Mouse (Mus musculus) mouse trophoblast stem cell (cell line): ENCODE results near the gene Hbq1b.
"Not testable (repeated sequence)": the region's sequence is repeated elsewhere in the genome, so short reads cannot be mapped to it uniquely, and the experiment has no call there.

ENCODE experiments used
- in situ Hi-C, 2 experiments: fragments of 300-500 bp; cut with MseI, MboI; formaldehyde crosslinking; loops; 2 replicates in 1 of 2; 3 replicates in 1 of 2; pipeline ENCODE4 v1.15.1; 2025

Hbq1b gene

DNA sequence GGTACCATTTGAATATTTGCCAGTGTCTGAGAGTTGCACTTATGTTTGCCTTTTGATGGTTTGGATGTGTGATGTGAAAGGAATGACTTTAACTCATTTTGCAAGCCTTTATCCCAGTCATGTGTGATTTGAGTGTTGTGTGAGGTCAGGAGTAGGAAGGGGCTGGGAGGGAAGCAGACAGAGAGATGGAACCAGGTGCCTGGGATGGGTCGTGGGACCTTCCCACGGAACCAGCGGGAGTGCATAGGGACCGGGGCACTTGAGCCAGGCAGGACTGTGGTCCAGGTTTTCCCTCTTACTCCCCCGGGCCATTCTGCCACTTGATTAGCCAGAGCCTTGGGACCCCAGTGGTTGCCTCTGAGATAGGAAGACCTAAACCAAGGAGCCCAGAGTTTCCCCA lies 18.8 kb upstream of the Hbq1b start:
- in situ Hi-C loops, result no loop called here

DNA sequence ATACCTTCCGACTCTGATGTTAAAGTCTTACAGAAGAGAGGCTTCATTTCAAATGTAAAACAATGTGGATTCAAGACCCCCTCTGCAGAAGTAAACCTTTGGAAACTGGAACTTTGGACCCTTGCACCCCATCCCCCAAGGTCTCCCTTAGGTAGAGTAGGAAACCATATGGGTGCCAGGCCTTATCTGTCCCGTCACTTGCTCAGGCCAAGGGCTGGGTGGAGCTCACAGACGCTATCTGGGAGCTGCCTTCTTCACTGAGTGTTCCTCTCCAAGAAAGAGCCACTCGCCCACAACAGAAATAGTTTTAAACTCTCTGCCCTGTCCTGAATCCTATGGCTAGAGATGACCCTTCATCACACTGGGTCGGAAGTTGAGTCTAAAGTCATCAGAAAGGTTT lies 17.8 kb upstream of the Hbq1b start:
- in situ Hi-C loops, result no loop called here

DNA sequence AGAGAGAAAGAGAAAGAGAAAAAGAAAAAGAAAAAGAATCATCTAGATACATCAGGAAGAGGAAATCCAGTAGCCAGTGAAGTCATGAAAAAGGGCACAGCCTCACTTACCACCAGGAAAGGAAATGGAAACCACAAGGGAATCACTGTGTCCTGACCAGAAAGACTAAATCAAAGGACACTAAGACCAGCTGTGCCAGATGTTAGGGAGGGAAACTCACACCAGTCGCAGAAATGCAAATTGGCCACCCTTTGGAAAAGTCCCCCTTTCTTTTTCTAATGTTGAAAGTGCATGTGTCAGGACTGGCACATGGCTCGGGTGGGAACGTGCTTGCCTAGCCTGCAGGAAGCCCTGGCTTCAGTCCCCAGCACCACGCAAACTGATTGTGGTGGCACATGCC lies 15.6 kb upstream of the Hbq1b start:
- in situ Hi-C loops, result no loop called here

DNA sequence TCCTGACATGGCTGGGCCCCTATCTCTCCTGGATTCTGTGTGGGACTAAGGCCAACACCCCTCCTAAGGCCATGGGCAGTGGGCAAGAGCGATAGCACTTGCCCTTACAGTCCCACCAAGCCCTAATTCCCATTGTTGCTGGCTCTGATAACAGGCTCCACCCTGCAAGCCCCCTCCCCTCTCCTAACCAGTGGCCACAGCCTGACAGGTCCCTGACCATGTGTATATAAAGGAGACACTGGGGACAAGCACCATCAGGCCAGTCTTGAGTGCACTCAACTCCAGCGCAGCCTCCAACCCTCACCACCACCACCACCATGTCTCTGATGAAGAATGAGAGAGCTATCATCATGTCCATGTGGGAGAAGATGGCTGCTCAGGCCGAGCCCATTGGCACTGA lies 10.4 kb upstream of the Hbq1b start, which contains the start of gene Hba-x:
Gene Hba-x (plus strand): TSS at position 54 of the 400 bp plus-strand sequence.
- in situ Hi-C loops, result no loop called here

DNA sequence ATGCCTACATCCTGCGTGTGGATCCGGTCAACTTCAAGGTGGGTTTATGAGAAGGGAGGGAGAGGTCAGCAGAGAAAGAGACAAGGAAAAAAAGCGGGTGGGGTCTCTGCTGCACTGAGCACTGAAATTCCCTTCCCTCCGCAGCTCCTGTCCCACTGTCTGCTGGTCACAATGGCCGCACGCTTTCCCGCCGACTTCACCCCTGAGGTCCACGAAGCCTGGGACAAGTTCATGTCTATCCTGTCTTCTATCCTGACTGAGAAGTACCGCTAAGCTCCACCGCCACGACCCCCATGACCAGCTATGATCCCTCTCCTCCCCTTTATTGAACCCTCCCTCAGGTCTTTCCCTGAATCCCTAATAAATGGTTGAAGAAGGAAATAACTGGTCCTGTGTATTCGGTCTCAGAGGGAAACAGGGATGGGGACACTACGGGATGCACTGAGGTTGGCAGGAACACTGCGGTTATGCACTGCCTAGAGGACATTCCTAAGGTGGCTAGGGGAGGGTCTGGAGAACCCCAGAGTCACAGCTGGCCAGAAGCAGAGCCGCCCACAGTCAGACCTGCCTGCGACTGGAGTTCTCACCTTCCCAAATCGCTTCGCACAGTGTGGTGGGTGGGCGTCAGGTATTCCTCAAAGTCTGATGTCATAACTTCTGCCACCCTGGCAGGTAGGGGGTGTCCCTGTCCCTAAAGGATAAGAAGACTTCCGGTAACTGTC lies 8.9 kb upstream of the Hbq1b start:
- in situ Hi-C loops, result no loop called here

DNA sequence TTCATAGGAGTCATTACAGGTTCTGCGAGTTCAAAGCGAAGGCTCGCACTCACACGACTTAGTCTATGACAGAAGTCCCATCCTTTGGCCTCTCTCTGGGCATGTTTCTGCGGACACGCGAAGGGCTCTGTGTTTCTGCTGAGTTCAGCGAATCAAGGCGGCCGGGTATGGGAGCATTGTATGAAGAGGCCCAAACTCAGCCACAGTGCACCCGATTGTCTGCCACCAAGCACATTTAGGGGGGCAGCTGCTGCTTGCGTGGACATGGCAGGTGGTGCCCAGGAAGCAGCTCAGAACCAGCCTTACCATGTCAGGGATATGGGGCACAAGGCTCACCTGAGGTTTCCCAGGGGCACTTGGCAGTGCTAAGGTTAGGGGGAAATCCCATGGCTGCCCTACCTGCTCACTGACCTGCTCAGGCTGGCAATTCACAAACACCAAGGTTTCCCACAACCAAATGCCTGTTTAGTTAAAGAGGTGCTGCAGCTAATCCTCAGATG lies 8.3 kb upstream of the Hbq1b start:
- in situ Hi-C loops, result no loop called here

DNA sequence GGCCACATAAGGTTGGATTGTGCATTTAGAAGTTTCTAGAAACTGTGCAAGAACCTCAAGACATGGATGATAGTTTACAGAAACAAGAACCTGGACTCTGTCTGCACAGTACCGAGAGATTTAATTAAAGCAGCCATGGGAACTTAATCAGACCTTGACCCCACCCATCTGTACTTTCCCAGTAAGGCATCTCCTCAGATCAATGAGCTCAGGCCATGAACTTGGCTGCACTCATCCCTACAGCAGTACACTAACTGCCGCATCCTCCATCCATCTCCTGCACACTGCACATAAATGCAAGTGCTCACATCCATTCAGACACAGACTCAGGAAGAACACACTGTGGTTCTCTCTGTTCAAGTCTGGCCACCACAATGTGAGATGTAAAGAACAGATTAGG lies 6.1 kb upstream of the Hbq1b start:
- in situ Hi-C loops, result no loop called here

DNA sequence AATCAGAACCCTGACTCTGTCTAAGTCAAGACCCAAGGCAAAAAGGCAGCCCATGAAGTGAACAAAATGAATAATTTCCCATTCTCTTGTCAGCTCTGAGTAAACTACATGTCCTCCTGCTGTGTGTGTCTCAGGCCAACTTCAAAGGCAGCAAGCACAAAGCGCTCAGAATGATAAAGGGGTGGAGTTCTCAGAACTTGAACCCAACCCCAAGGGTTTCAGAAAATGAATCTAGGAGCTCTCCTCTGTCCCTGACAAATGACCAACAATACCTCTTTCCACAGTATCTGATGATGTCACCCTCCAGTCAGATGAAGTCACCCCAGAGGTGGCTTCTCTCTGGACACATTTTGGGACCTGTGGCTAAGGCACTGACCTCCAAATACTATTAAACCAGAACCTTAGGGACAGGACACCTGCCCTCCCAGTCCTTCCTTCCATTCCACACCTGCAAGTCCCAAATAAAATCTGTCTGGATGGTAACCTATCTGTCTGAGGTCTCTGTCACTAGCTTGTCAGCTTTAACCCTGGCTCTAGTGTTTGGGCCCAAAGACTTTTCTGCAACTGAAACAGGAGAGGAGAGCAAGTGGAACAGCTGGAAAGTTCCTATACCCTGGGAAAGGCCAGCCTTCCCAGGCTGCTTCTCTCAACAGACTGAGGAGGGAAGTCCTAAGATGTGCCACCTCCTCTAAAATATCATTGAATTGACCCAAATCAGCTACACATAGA lies 5.2 kb upstream of the Hbq1b start:
- in situ Hi-C loops, result no loop called here

DNA sequence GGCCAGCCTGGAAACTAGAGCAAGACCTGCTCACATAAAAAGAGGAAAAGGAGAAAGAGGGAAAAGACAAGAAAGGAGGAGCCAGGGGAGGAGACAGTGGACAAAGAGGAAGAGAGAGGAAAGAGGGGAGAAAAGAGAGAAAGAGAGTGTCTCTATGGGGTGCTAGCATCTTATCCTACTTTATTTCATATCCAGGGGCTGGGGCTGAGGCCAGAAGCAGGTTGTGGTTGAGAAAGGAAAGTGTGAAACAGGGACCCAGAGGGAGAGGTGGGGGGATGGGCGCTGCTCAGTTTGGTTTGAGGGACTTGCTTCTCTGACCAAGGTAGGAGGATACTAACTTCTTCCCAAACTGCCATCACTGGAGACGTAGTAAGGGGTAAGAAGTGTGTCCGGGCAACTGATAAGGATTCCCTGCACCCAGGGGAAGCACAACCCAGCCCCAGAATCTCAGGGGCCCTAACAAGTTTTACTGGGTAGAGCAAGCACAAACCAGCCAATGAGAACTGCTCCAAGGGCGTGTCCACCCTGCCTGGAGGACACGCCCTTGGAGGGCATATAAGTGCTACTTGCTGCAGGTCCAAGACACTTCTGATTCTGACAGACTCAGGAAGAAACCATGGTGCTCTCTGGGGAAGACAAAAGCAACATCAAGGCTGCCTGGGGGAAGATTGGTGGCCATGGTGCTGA lies 3.5 kb upstream of the Hbq1b start, which contains the start of gene Hba-a1:
Gene Hba-a1 (plus strand): TSS at position 421 of the 687 bp plus-strand sequence.
- in situ Hi-C loops, result not testable (repeated sequence)

DNA sequence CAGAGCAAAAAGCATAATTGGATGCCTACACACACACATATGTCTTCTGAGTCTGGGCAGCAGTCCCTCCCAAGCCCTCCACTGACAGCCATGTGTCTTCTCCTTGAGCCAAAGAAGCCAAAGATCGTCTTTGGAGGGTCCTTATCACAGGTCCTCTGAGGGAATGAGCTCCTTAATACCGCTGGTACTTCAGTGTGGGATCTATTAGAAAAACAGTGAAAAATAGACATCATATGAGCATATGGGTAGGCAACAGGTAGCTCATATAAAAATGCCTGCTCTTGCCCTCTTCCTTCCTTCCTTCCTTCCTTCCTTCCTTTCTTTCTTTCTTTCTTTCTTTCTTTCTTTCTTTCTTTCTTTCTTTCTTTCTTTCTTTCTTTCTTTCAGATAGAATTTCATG lies 2.2 kb upstream of the Hbq1b start:
- in situ Hi-C loops, result not testable (repeated sequence)

DNA sequence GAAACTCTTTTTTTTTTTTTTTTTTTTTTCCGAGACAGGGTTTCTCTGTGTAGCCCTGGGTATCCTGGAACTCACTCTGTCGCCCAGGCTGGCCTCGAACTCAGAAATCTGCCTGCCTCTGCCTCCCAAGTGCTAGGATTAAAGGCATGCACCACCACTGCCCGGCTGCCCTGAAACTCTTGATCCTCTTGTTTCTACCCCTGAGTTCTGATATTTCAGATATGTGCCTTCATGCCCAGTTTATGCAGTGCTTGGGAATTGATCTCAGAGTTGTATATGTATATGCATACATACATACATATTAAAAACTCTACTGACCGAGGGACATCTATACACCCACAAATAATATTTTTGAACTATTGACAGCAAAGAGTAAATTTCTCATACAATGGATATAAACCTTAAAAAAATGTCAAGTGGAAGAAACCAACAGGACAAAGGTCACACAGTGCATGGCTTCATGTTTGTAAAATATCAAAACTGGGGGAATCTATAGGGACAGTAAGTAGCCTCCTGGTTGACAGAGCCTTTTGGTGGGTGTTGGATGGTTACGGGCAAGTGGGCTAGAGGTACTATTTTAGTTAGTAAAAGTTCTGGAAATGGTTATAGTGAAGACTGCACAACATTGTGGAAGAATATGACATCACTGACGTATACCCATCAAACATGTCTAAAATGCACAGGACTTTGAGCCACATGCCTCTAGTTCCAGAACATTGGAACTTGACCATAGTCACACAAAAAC lies 1.6 kb upstream of the Hbq1b start:
- in situ Hi-C loops, result loop anchor here in 1 of 2 experiments (5.0 kb wide), 1 partner anchor 37 kb away; no protein-coding TSS in a partner anchor

DNA sequence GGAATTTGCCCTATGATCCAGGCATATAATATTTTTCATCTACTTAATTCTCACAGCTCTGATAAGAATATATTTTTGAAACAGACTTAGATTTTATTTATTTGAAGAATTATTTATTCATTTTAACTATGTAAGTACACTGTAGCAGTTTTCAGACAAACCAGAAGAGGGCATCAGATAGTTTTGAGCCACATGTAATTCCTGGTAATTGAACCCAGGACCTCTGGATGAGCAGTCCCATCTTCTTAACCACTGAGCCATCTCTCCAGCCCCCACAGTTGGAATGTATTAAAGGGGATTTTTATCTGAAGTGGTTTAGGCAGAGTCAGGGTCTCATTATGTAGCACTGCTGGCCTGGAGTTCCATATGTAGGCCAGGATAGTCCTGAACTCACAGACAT lies 878 bp upstream of the Hbq1b start:
- in situ Hi-C loops, result loop anchor here in 1 of 2 experiments (5.0 kb wide), 1 partner anchor 36 kb away; no protein-coding TSS in a partner anchor

DNA sequence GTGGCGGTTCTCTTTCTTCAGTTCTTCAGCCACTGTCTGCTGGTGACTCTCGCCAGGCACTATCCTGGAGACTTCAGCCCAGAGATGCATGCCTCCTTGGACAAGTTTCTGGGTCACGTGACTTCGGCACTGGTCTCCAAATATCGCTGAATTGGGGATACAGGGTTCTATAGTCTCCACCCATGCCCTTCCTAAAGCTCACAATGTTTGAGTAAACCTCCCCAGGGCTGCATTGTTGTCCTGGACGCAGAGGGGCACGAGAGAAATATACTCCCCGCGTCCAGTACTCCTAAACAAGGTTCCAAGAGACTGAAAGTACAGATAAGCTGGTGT lies 694 bp downstream of the Hbq1b start:
- in situ Hi-C loops, result loop anchor here in 1 of 2 experiments (5.0 kb wide), 1 partner anchor 35 kb away; no protein-coding TSS in a partner anchor

DNA sequence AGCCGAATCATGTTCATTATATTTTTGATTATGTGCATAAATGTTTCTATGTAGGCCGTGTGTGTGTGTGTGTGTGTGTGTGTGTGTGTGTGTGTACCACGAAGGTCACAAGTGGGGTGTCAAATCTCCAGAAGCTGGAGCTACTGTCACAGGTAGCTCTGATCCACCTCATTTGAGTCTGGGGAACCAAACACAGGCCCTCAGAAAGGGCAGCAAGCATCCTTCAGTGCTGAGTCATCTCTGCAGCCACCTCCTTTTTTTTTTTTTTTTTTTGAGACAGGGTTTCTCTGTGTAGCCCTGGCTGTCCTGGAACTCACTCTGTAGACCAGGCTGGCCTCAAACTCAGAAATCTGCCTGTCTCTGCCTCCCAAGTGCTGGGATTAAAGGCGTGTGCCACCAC lies 6.1 kb downstream of the Hbq1b start:
- in situ Hi-C loops, result not testable (repeated sequence)

DNA sequence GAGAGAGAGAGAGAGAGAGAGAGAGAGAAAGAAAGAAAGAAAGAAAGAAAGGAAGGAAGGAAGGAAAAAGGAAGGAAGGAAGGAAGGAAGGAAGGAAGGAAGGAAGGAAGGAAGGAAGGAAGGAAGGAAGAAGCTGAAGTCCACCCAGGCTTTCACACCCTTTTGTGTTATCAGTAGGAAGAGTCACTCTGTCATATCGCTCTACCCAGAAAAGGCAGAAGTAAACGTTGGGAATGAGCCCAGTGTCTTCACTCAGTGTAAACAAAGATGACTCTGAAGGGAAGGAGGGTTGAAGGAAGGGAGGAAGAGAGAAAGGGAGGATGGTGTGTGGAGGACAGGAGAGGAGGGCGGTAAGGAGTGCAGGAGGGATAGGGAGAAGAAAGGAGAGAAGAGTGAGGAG lies 6.7 kb downstream of the Hbq1b start:
- in situ Hi-C loops, result not testable (repeated sequence)

DNA sequence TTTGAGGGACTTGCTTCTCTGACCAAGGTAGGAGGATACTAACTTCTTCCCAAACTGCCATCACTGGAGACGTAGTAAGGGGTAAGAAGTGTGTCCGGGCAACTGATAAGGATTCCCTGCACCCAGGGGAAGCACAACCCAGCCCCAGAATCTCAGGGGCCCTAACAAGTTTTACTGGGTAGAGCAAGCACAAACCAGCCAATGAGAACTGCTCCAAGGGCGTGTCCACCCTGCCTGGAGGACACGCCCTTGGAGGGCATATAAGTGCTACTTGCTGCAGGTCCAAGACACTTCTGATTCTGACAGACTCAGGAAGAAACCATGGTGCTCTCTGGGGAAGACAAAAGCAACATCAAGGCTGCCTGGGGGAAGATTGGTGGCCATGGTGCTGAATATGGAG lies 9.4 kb downstream of the Hbq1b start, which contains the start of gene Hba-a2:
Gene Hba-a2 (plus strand): TSS at position 287 of the 400 bp plus-strand sequence.
- in situ Hi-C loops, result not testable (repeated sequence)

DNA sequence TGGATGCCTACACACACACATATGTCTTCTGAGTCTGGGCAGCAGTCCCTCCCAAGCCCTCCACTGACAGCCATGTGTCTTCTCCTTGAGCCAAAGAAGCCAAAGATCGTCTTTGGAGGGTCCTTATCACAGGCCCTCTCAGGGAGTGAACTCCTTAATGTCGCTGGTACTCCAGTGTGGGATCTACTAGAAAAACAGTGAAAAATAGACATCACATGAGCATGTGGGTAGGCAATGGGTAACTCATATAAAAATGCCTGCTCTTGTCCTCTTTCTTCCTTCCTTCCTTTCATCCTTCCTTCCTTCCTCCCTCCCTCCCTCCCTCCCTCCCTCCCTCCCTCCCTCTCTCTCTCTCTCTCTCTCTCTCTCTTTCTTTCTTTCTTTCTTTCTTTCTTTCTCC lies 10.7 kb downstream of the Hbq1b start:
- in situ Hi-C loops, result not testable (repeated sequence)

DNA sequence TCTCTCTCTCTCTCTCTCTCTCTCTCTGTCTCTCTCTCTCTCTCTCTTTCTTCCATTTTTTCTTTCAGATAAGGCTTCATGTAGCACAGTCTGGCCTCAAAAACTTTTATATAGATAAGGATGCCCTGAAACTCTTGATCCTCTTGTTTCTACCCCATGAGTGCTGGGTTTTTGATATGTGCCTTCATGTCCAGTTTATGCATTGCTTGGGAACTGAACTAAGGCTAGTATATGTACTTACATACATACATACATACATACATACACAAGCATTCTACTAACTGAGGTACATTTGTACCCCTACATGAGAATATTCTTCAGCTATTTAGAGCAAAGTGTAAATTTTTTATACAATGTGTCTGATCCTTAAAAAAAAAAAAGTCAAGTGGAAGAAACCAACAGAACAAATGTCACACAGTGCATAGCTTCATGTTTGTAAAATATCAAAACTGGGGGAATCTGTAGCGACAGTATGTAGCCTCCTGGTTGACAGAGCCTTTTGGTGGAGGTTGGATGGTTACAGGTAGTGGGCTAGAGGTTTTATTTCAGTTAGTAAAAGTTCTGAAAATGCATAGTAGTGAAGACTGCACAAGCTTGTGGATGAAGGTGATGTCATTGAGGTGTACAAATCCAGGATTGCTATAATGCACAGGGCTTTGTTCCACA lies 11.2 kb downstream of the Hbq1b start:
- in situ Hi-C loops, result no loop called here

DNA sequence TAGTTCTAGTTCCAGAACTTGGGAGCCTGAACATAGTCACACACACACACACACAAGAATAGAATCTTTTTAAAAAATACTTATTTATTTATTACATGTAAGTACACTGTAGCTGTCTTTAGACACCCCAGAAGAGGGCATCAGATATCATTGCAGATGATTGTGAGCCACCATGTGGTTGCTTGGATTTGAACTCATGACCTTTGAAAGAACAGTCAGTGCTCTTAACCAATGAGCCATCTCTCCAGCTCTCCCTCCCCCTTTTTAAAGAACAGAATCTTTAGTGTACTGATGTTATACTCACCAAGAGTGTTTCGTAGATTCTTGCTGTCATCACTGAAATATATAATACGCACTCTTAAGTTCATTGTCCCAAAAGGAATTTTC lies 11.8 kb downstream of the Hbq1b start:
- in situ Hi-C loops, result no loop called here

DNA sequence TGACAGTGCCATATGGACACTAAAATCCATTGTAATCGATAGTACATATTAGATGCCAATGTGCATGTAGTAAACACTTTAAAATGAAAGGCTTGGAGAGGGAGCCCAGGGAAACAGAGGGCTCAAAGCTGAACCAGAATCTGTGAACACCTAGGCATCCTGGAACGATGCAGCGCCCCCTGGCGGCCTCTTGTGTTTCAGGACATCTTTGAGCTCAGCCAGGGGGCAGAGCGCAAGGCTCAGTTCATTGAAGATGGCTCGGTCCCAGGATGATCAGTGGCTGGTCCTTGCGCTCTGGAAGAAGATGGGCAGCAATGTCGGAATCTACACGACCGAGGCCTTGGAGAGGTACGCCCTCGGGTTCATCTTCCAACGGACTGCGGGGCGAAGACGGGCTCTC lies 13.1 kb downstream of the Hbq1b start, which contains the start of gene Hbq1a:
Gene Hbq1a (plus strand): TSS at position 205 of the 400 bp plus-strand sequence.
- in situ Hi-C loops, result not testable (repeated sequence)
